Comparison of ENCODE assay signal across 18 mouse cellular contexts in genomic region chr3:68555087-68555662, GRCm38 (mm10).
A peak's percentile ranks its signal among the peaks of the same experiment; 100 is the strongest.
DNase-seq lines count a peak whose midpoint lies in the region; ATAC-seq and TF ChIP-seq lines count a peak whose summit lies in the region.
"Had no signal": no experiment of that assay in that cellular context is flagged by ENCODE, and none has a peak within 500 bp of the region (broad histone marks: within the 10 kb centered on the region; RNA-seq: fewer than 3 reads in every experiment).

No protein-coding gene starts in this region.

- no peak for TF ChIP-seq EP300 in heart, adult 2 months (IDR thresholded peaks at IDR 0.05; ENCODE audit: insufficient read depth, low read depth, low read length)
- no peak for TF ChIP-seq EP300 in stomach, postnatal 0 days (optimal IDR thresholded peaks at IDR 0.05)

- WGBS in heart, adult 2 months, result 37% methylated on average over 4 of the region's 4 CpGs
- 61% methylated on average over 4 of the region's 4 CpGs for WGBS in intestine, embryonic 16.5 days
- WGBS in intestine, embryonic 15.5 days, result 61% methylated on average over 4 of the region's 4 CpGs
- WGBS in lung, embryonic 15.5 days, result 23% methylated on average over 4 of the region's 4 CpGs
- WGBS in stomach, postnatal 0 days, result 44% methylated on average over 4 of the region's 4 CpGs
- 79% methylated on average over 4 of the region's 4 CpGs for WGBS in midbrain, embryonic 15.5 days

- no peak for DNase-seq in heart, adult 2 months
- DNase-seq in heart, adult 8-10 months (ENCODE audit: low spot score), result no peak
- no peak for DNase-seq in stomach, postnatal 0 days (ENCODE audit: low spot score)
- no peak for DNase-seq in testis, postnatal 10 days (ENCODE audit: low spot score)
- DNase-seq: cerebellum, postnatal 14 days; gastrocnemius, postnatal 14 days; kidney, adult 2 months; thymus, postnatal 14 days had no signal

- H3K36me3 ChIP-seq in heart, adult 2 months (ENCODE audit: control insufficient read depth, insufficient read depth, low read length), result peaks cover 4% of the 10 kb centered on the region; the same call in 1 of the 2 replicates
- H3K36me3 ChIP-seq in intestine, embryonic 16.5 days (ENCODE audit: control insufficient read depth, insufficient read depth, low read length), result no peaks in the 10 kb centered on the region
- H3K36me3 ChIP-seq in intestine, embryonic 15.5 days, result no peaks in the 10 kb centered on the region
- H3K36me3 ChIP-seq in lung, embryonic 15.5 days, result no peaks in the 10 kb centered on the region
- H3K36me3 ChIP-seq in stomach, postnatal 0 days (ENCODE audit: control insufficient read depth, insufficient read depth, low read length), result no peaks in the 10 kb centered on the region
- no peaks in the 10 kb centered on the region for H3K36me3 ChIP-seq in midbrain, embryonic 15.5 days (replicated peaks)
- H3K36me3 ChIP-seq: hindbrain, embryonic 12.5 days; limb, embryonic 12.5 days; stomach, embryonic 15.5 days had no signal

- H3K9me3 ChIP-seq in intestine, embryonic 16.5 days (ENCODE audit: control insufficient read depth, low read length), result no peaks in the 10 kb centered on the region
- no peaks in the 10 kb centered on the region for H3K9me3 ChIP-seq in intestine, embryonic 15.5 days
- no peaks in the 10 kb centered on the region for H3K9me3 ChIP-seq in lung, embryonic 15.5 days
- no peaks in the 10 kb centered on the region for H3K9me3 ChIP-seq in stomach, postnatal 0 days (ENCODE audit: control insufficient read depth, low read length)
- H3K9me3 ChIP-seq in midbrain, embryonic 15.5 days, result no peaks in the 10 kb centered on the region
- H3K9me3 ChIP-seq: hindbrain, embryonic 12.5 days; limb, embryonic 12.5 days; stomach, embryonic 15.5 days had no signal

- no peak overlapping the region for H3K4me2 ChIP-seq in intestine, embryonic 16.5 days (ENCODE audit: low read depth, low read length)
- H3K4me2 ChIP-seq in intestine, embryonic 15.5 days (replicated peaks), result no peak overlapping the region
- no peak overlapping the region for H3K4me2 ChIP-seq in lung, embryonic 15.5 days
- no peak overlapping the region for H3K4me2 ChIP-seq in stomach, postnatal 0 days (replicated peaks; ENCODE audit: low read depth)
- no peak overlapping the region for H3K4me2 ChIP-seq in midbrain, embryonic 15.5 days
- H3K4me2 ChIP-seq: hindbrain, embryonic 12.5 days; limb, embryonic 12.5 days; midbrain, embryonic 11.5 days; stomach, embryonic 15.5 days had no signal

- H3K27me3 ChIP-seq in heart, adult 2 months (ENCODE audit: control insufficient read depth, insufficient read depth, low read length), result no peaks in the 10 kb centered on the region
- no peaks in the 10 kb centered on the region for H3K27me3 ChIP-seq in intestine, embryonic 16.5 days (replicated peaks; ENCODE audit: control insufficient read depth, insufficient read depth, low read length)
- H3K27me3 ChIP-seq in intestine, embryonic 15.5 days (replicated peaks), result no peaks in the 10 kb centered on the region
- H3K27me3 ChIP-seq in lung, embryonic 15.5 days, result no peaks in the 10 kb centered on the region
- no peaks in the 10 kb centered on the region for H3K27me3 ChIP-seq in stomach, postnatal 0 days (ENCODE audit: control insufficient read depth, insufficient read depth, low read length)
- H3K27me3 ChIP-seq in midbrain, embryonic 15.5 days (replicated peaks), result no peaks in the 10 kb centered on the region
- H3K27me3 ChIP-seq: hindbrain, embryonic 12.5 days; limb, embryonic 12.5 days; stomach, embryonic 15.5 days had no signal

- peaks cover 3% of the 10 kb centered on the region; the same call in 1 of the 2 replicates for H3K79me2 ChIP-seq in heart, adult 2 months (replicated peaks; ENCODE audit: control insufficient read depth, insufficient read depth, low read length)

- TF ChIP-seq CTCF in heart, adult 2 months (IDR thresholded peaks at IDR 0.05), result peak; percentile 40
- TF ChIP-seq CTCF in stomach, postnatal 0 days (IDR thresholded peaks at IDR 0.05; ENCODE audit: low read depth), result no peak

- ATAC-seq in intestine, embryonic 16.5 days, result peak; percentile 53; the same call in 1 of the 2 replicates
- no peak for ATAC-seq in intestine, embryonic 15.5 days
- peak; percentile 37; the same call in 1 of the 2 replicates for ATAC-seq in lung, embryonic 15.5 days (ENCODE audit: borderline replicate concordance, extremely low read depth, low FRiP score, low TSS enrichment)
- ATAC-seq in stomach, postnatal 0 days (ENCODE audit: low FRiP score, low TSS enrichment), result peak; percentile 56; the same call in 1 of the 2 replicates
- ATAC-seq in midbrain, embryonic 15.5 days (replicated peaks), result no peak

- no peak overlapping the region for H3K27ac ChIP-seq in heart, adult 2 months
- no peak overlapping the region for H3K27ac ChIP-seq in intestine, embryonic 16.5 days (ENCODE audit: low read length)
- no peak overlapping the region for H3K27ac ChIP-seq in intestine, embryonic 15.5 days
- no peak overlapping the region for H3K27ac ChIP-seq in lung, embryonic 15.5 days
- no peak overlapping the region for H3K27ac ChIP-seq in stomach, postnatal 0 days (replicated peaks)
- H3K27ac ChIP-seq in midbrain, embryonic 15.5 days, result no peak overlapping the region
- H3K27ac ChIP-seq: hindbrain, embryonic 12.5 days; limb, embryonic 12.5 days; liver, embryonic 14.5 days; stomach, embryonic 15.5 days had no signal

- peaks cover 8% of the 10 kb centered on the region for H3K4me1 ChIP-seq in heart, adult 2 months (ENCODE audit: control insufficient read depth, insufficient read depth, low read length)
- H3K4me1 ChIP-seq in intestine, embryonic 16.5 days (ENCODE audit: control insufficient read depth, insufficient read depth, low read length), result 0 out of 2 replicates have a peak, but pooled peaks cover 6% of the 10 kb centered on the region
- H3K4me1 ChIP-seq in intestine, embryonic 15.5 days (replicated peaks), result no peaks in the 10 kb centered on the region
- peaks cover 5% of the 10 kb centered on the region for H3K4me1 ChIP-seq in lung, embryonic 15.5 days
- H3K4me1 ChIP-seq in stomach, postnatal 0 days (replicated peaks; ENCODE audit: control insufficient read depth, insufficient read depth), result no peaks in the 10 kb centered on the region
- H3K4me1 ChIP-seq in midbrain, embryonic 15.5 days, result no peaks in the 10 kb centered on the region
- H3K4me1 ChIP-seq: hindbrain, embryonic 12.5 days had no signal

- intact Hi-C loops in heart, adult 2 months (cut with DNase I), result no loop called here

- H3K9ac ChIP-seq in heart, adult 2 months (ENCODE audit: low read depth, low read length), result no peak overlapping the region
- H3K9ac ChIP-seq in intestine, embryonic 16.5 days (ENCODE audit: low read depth, low read length), result no peak overlapping the region
- no peak overlapping the region for H3K9ac ChIP-seq in intestine, embryonic 15.5 days
- H3K9ac ChIP-seq in lung, embryonic 15.5 days, result no peak overlapping the region
- H3K9ac ChIP-seq in stomach, postnatal 0 days (ENCODE audit: low read length), result no peak overlapping the region
- H3K9ac ChIP-seq in midbrain, embryonic 15.5 days, result no peak overlapping the region
- H3K9ac ChIP-seq: hindbrain, embryonic 12.5 days; limb, embryonic 12.5 days; liver, embryonic 14.5 days; stomach, embryonic 15.5 days had no signal

- no peak for TF ChIP-seq POLR2A in heart, adult 2 months (IDR thresholded peaks at IDR 0.05; ENCODE audit: insufficient read depth, low read depth, low read length)

- no peak overlapping the region for H3K4me3 ChIP-seq in heart, adult 2 months
- H3K4me3 ChIP-seq in intestine, embryonic 16.5 days (ENCODE audit: low read length), result no peak overlapping the region
- no peak overlapping the region for H3K4me3 ChIP-seq in intestine, embryonic 15.5 days (replicated peaks)
- no peak overlapping the region for H3K4me3 ChIP-seq in lung, embryonic 15.5 days
- H3K4me3 ChIP-seq in stomach, postnatal 0 days (ENCODE audit: low read depth, low read length), result no peak overlapping the region
- H3K4me3 ChIP-seq in midbrain, embryonic 15.5 days, result no peak overlapping the region
- H3K4me3 ChIP-seq: hindbrain, embryonic 12.5 days; limb, embryonic 12.5 days; myocyte; stomach, embryonic 15.5 days had no signal

Comparison
In these comparisons a context has a peak if more than half of its experiments do, and no peak if none do; other contexts are left out.
1. ATAC-seq: peak in intestine, embryonic 16.5 days (single experiment), lung, embryonic 15.5 days (single experiment) and stomach, postnatal 0 days (single experiment); none in intestine, embryonic 15.5 days (single experiment) and midbrain, embryonic 15.5 days (single experiment).